In the genomic region with DNA sequence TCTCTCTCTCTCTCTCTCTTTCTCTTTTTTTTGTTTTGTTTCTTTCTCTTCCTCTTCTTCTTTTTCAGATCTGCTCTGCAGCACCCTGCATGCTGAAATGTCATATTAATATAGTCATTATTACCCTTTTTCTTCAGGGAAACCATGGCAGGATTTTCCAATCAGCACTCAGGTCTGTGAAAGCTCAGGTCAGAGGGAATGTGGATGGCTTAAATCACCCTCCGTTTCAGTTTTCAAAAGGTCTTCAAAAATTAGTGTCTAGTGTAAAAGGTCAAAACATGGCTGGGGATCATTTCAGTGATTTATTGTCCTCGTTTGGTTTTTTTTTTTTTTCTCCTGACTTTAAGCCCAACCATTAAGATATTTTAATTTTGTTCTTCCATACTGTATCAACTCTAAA, we compare ENCODE assay signal across 16 mouse cellular contexts.
A peak's percentile ranks its signal among the peaks of the same experiment; 100 is the strongest.
DNase-seq lines count a peak whose midpoint lies in the region; ATAC-seq and TF ChIP-seq lines count a peak whose summit lies in the region.
"Had no signal": no experiment of that assay in that cellular context is flagged by ENCODE, and none has a peak within 500 bp of the region (broad histone marks: within the 10 kb centered on the region; RNA-seq: fewer than 3 reads in every experiment).

No protein-coding gene starts in this region.

- TF ChIP-seq CTCF in midbrain, postnatal 0 days (IDR thresholded peaks at IDR 0.05) = no peak

- H3K36me3 ChIP-seq in midbrain, embryonic 10.5 days = no peaks in the 10 kb centered on the region
- H3K36me3 ChIP-seq in midbrain, postnatal 0 days (ENCODE audit: insufficient read depth, low read length) = no peaks in the 10 kb centered on the region
- H3K36me3 ChIP-seq in forebrain, embryonic 13.5 days (ENCODE audit: poor library complexity, severe bottlenecking) = no peaks in the 10 kb centered on the region
- H3K36me3 ChIP-seq in hindbrain, embryonic 12.5 days = no peaks in the 10 kb centered on the region
- no peaks in the 10 kb centered on the region for H3K36me3 ChIP-seq in midbrain, embryonic 14.5 days (ENCODE audit: control insufficient read depth, insufficient read depth, low read length)
- H3K36me3 ChIP-seq: heart, embryonic 12.5 days had no signal

- no peak overlapping the region for H3K4me3 ChIP-seq in midbrain, embryonic 10.5 days
- H3K4me3 ChIP-seq in midbrain, postnatal 0 days (ENCODE audit: low read depth, low read length) = no peak overlapping the region
- H3K4me3 ChIP-seq in forebrain, embryonic 13.5 days = no peak overlapping the region
- no peak overlapping the region for H3K4me3 ChIP-seq in hindbrain, embryonic 12.5 days
- H3K4me3 ChIP-seq in midbrain, embryonic 14.5 days (replicated peaks; ENCODE audit: low read depth, low read length) = no peak overlapping the region
- H3K4me3 ChIP-seq: erythroblast, embryonic 14.5 days; heart, embryonic 12.5 days had no signal

- no peak overlapping the region for H3K9ac ChIP-seq in midbrain, postnatal 0 days (replicated peaks; ENCODE audit: low read length, poor library complexity, severe bottlenecking)
- H3K9ac ChIP-seq in forebrain, embryonic 13.5 days = no peak overlapping the region
- no peak overlapping the region for H3K9ac ChIP-seq in hindbrain, embryonic 12.5 days
- no peak overlapping the region for H3K9ac ChIP-seq in midbrain, embryonic 14.5 days (replicated peaks; ENCODE audit: low read length)
- H3K9ac ChIP-seq: heart, embryonic 12.5 days had no signal

- peak overlapping the region; percentile 59; the same call in 1 of the 2 replicates for H3K27ac ChIP-seq in midbrain, embryonic 10.5 days (replicated peaks)
- no peak overlapping the region for H3K27ac ChIP-seq in midbrain, postnatal 0 days (ENCODE audit: low read depth, low read length)
- H3K27ac ChIP-seq in forebrain, embryonic 13.5 days = peak overlapping the region; percentile 84
- H3K27ac ChIP-seq in hindbrain, embryonic 12.5 days = peak overlapping the region; percentile 77
- peak overlapping the region; percentile 77; the same call in 1 of the 2 replicates for H3K27ac ChIP-seq in midbrain, embryonic 14.5 days (replicated peaks; ENCODE audit: low read depth, low read length)

- no peak overlapping the region for H3K4me2 ChIP-seq in midbrain, postnatal 0 days (ENCODE audit: low read depth, low read length, poor library complexity, severe bottlenecking)
- peak overlapping the region; percentile 37; the same call in 1 of the 2 replicates for H3K4me2 ChIP-seq in forebrain, embryonic 13.5 days
- no peak overlapping the region for H3K4me2 ChIP-seq in hindbrain, embryonic 12.5 days (replicated peaks)
- H3K4me2 ChIP-seq in midbrain, embryonic 14.5 days (ENCODE audit: low read length) = no peak overlapping the region
- H3K4me2 ChIP-seq: heart, embryonic 12.5 days had no signal

- no peak for ATAC-seq in midbrain, postnatal 0 days (ENCODE audit: low FRiP score)
- no peak for ATAC-seq in forebrain, embryonic 13.5 days
- ATAC-seq in hindbrain, embryonic 12.5 days (ENCODE audit: low FRiP score) = no peak
- ATAC-seq in midbrain, embryonic 14.5 days (ENCODE audit: low FRiP score, low TSS enrichment) = no peak
- no peak for ATAC-seq in megakaryocyte progenitor cell, adult 5-6 weeks (replicated peaks; ENCODE audit: poor library complexity)

- DNase-seq in midbrain, embryonic 10.5 days (ENCODE audit: low spot score) = no peak
- DNase-seq in midbrain, postnatal 0 days (ENCODE audit: low spot score) = no peak
- no peak for DNase-seq in midbrain, embryonic 14.5 days
- DNase-seq in cerebellum, adult 9-11 months = no peak
- DNase-seq: cerebellum, postnatal 10 days; gastrocnemius, postnatal 36 days; heart, postnatal 36 days; kidney, adult 18-20 months; kidney, postnatal 36 days; lung, adult 18-20 months; thymus, postnatal 36 days had no signal

- H3K9me3 ChIP-seq in midbrain, embryonic 10.5 days (replicated peaks) = no peaks in the 10 kb centered on the region
- H3K9me3 ChIP-seq in midbrain, postnatal 0 days (ENCODE audit: low read length) = no peaks in the 10 kb centered on the region
- no peaks in the 10 kb centered on the region for H3K9me3 ChIP-seq in forebrain, embryonic 13.5 days (replicated peaks)
- no peaks in the 10 kb centered on the region for H3K9me3 ChIP-seq in hindbrain, embryonic 12.5 days (replicated peaks)
- H3K9me3 ChIP-seq in midbrain, embryonic 14.5 days (ENCODE audit: control insufficient read depth, low read length) = no peaks in the 10 kb centered on the region
- H3K9me3 ChIP-seq: heart, embryonic 12.5 days had no signal

- H3K27me3 ChIP-seq in midbrain, embryonic 10.5 days (ENCODE audit: low read depth, poor library complexity, severe bottlenecking) = peaks cover 78% of the 10 kb centered on the region
- peaks cover 4% of the 10 kb centered on the region; the same call in 1 of the 2 replicates for H3K27me3 ChIP-seq in midbrain, postnatal 0 days (ENCODE audit: insufficient read depth, low read length)
- peaks cover 11% of the 10 kb centered on the region for H3K27me3 ChIP-seq in forebrain, embryonic 13.5 days
- no peaks in the 10 kb centered on the region for H3K27me3 ChIP-seq in hindbrain, embryonic 12.5 days
- peaks cover 19% of the 10 kb centered on the region; the same call in 1 of the 2 replicates for H3K27me3 ChIP-seq in midbrain, embryonic 14.5 days (ENCODE audit: control insufficient read depth, insufficient read depth, low read length)
- H3K27me3 ChIP-seq: heart, embryonic 12.5 days had no signal

- H3K4me1 ChIP-seq in midbrain, embryonic 10.5 days = peaks cover 37% of the 10 kb centered on the region
- H3K4me1 ChIP-seq in midbrain, postnatal 0 days (ENCODE audit: insufficient read depth, low read length) = no peaks in the 10 kb centered on the region
- H3K4me1 ChIP-seq in forebrain, embryonic 13.5 days = peaks cover 36% of the 10 kb centered on the region
- peaks cover 8% of the 10 kb centered on the region; the same call in 1 of the 2 replicates for H3K4me1 ChIP-seq in hindbrain, embryonic 12.5 days
- peaks cover 13% of the 10 kb centered on the region for H3K4me1 ChIP-seq in midbrain, embryonic 14.5 days (ENCODE audit: control insufficient read depth, insufficient read depth, low read length)
- H3K4me1 ChIP-seq: heart, embryonic 12.5 days had no signal

- 46% methylated on average over 2 of the region's 2 CpGs for WGBS in midbrain, embryonic 10.5 days
- WGBS in midbrain, postnatal 0 days = 36% methylated on average over 2 of the region's 2 CpGs
- 9% methylated on average over 2 of the region's 2 CpGs for WGBS in forebrain, embryonic 13.5 days
- 23% methylated on average over 2 of the region's 2 CpGs for WGBS in hindbrain, embryonic 12.5 days
- 28% methylated on average over 2 of the region's 2 CpGs for WGBS in midbrain, embryonic 14.5 days
